Mouse (Mus musculus) embryo, embryonic 10 days (tissue): Measurements from ENCODE around the gene Slc6a1.

Source experiments
- DNase-seq: peaks from one replicate; pipeline ENCODE4 v3.0.0-alpha.2; 2015; ENCODE audit warnings: low spot score

Gene Slc6a1

GRCm38 (mm10) chr6:114358171-114358570, 75.7 kb downstream of the Slc6a1 start:
- no peak for DNase-seq

- no peak for DNase-seq
These were observed 79.9 kb downstream of the Slc6a1 start for GRCm38 (mm10) chr6:114362355-114362754.

- DNase-seq = no peak
These were observed 81.3 kb downstream of the Slc6a1 start for GRCm38 (mm10) chr6:114363740-114364139.

GRCm38 (mm10) chr6:114364734-114365133, 82.3 kb downstream of the Slc6a1 start:
- DNase-seq = no peak

GRCm38 (mm10) chr6:114366191-114366590, 83.8 kb downstream of the Slc6a1 start:
- DNase-seq = no peak
